Mouse (Mus musculus) kidney, adult 8-10 months (tissue): ENCODE measurements around the gene Tesc.

ENCODE experiments used
- DNase-seq, 2 experiments: peaks; one replicate each; pipeline ENCODE4 v3.0.0; 2022

Tesc gene

GRCm38 (mm10) chr5:118027698-118028190 is at the start of gene Tesc:
Gene Tesc (plus strand): TSS chr5:118027743.
- DNase-seq = no peak

GRCm38 (mm10) chr5:117978159-117978697 is 49.3 kb upstream of the Tesc start:
- no peak for DNase-seq

- no peak for DNase-seq
Measured at GRCm38 (mm10) chr5:117979082-117979481, 48.5 kb upstream of the Tesc start.

GRCm38 (mm10) chr5:117980921-117981320 is 46.6 kb upstream of the Tesc start:
- DNase-seq = no peak

GRCm38 (mm10) chr5:117981943-117982342 is 45.6 kb upstream of the Tesc start:
- DNase-seq = no peak

GRCm38 (mm10) chr5:117986327-117986726 is 41.2 kb upstream of the Tesc start:
- peak; percentile 85 for DNase-seq

- DNase-seq = no peak
Measured at GRCm38 (mm10) chr5:117987891-117988290, 39.7 kb upstream of the Tesc start.

DNA sequence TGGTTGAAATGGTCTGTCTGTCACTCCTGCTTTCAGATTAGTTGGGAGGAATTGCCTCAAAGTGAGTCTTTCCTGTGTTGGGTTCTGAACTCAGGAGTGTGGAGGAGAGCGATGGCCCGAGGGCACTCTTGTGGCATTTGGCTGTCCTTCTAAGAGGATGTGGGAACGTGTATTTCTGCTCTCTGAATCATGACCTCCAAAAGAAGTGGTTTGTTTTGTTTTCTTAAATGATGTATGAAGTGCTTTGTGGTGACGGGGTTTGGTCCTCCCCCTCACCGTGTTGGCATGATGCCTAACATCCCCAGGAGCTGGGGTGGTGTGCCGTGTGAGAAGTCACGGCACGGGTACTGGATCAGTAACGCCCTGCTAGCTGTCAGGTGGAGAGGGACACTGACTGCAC is 39.2 kb upstream of the Tesc start:
- no peak for DNase-seq

GRCm38 (mm10) chr5:117989773-117990172 is 37.8 kb upstream of the Tesc start:
- DNase-seq = peak; percentile 66

DNA sequence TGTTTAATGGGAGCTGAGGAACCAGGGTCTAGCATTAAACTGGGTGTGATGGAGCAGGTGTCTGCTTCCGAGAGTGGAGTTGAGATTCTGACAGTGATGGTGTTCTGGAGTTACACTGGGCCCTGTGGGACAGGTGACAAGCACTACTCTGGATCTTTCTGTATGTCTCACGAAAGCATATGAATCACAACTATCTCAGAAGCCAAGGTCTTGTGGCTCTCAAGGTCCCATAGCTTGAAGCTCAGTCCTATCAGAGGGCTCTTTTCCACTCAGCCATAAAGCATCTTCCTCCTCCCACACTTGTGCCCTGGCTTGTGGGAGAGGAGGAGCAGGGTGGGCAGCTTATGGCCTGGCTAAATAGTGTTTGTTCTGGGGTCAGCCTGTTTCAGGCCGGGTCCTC is 36.6 kb upstream of the Tesc start:
- DNase-seq = no peak

DNA sequence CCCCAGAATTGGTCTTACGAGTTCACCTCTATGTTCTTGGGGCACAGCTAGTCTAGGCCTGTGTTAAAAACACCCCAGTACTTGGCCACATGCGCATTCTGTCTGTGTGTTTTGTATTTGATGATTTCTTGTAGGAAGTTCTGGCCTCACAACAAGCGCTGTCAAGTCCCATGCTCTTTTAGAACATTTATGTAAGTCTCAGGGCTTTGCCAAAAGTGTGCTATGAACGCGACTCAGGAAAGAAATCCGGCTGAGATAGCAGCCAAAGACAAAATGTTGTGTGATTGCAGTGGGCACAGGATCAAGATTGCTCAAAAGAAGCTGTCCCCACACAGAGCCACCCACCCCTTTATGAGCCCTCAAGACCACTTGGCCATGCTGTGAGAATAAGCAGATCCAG is 34.0 kb upstream of the Tesc start:
- DNase-seq = no peak

DNA sequence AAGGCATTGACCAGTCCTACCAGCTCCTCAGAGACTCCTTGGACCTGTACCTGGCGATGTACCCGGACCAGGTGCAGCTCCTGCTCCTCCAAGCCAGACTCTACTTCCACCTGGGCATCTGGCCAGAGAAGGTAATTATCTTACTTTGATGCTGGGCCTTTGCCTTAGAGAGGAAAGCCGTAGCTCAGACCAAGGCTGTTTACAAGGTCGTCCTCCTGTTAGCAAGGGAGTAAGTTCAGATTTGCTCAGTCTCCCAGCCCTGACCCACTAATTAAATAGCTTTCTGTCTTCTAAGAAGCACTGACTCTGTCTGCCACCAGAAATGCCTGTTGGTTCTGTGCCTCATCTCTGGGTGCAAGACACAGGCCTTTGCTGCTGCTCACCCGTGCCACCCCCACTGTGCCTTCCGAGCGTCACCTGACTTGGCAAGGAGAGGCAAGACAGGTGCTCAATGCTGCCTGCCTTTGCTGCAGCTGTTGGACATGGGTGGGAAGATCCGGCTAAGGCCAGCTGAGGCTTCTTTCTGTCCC is 32.1 kb upstream of the Tesc start:
- peak; percentile 62 to 76 for DNase-seq

- DNase-seq = no peak
Measured at GRCm38 (mm10) chr5:117995911-117996310, 31.6 kb upstream of the Tesc start.

DNA sequence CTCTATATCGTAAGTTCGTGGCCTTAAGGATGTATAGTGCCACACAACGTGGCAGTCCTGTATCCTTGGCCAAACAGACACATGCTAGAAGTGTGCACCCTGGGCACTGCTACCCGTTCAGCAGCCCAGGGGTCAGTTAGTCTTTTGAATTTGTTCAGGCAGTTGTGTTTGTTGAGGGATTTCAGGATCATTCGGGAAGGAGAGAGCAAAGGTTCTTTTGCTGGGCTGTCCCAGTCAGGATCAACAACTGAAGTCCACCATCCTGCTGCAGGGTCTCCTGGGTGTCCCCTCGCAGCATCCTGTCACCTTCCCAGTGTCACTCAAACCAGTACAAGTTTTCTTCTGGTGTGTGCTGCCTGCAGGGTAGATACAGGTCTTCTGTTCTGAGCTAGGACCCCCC is 31.0 kb upstream of the Tesc start:
- no peak for DNase-seq

- DNase-seq = peak; percentile 61 to 72
Measured at GRCm38 (mm10) chr5:117997434-117997970, 30.0 kb upstream of the Tesc start.

- no peak for DNase-seq
Measured at GRCm38 (mm10) chr5:117999061-117999460, 28.5 kb upstream of the Tesc start.

DNA sequence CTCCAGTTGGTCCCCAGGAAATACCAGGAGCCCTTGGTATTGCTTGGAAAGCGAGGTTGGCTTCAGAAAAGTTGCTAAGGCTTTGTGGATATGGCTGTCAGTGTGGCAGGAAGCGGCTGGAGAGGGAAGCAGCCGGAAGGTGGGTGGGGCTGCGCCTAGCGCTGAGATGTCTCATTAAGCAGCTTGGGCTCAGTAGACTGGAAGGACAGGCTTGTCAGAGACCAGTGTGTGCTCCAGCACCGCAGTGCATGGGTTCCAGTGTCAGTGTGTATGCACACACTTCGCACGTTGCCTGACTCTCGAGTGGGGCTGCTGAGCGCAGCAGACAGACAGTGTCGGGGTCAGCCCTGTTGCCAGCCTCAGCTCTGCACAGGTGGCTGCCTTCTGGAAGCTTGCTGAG is 28.0 kb upstream of the Tesc start:
- no peak for DNase-seq

GRCm38 (mm10) chr5:118002059-118002458 is 25.5 kb upstream of the Tesc start:
- peak in 1 of 2 experiments; percentile 78 for DNase-seq

DNA sequence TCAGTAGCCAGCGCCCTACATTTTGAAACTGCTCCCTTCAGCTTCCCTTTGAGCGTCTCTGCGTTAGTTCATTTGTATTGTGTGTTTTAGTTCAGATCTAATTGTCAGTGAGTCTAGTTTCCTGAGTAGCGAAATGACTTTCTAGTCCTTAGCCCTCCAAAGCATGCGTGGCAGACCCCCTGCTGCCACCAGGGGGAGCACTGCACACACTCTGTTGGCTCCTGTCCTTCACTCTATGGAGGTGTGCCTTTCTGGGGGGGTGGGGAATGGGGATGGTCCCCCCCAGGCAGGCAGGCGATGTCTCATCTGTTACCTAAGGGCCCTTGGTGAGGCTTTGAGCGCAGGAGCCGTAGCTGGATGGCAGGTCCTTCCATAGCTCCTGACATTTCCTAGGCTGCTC is 22.9 kb upstream of the Tesc start:
- DNase-seq = peak in 1 of 2 experiments; percentile 60

DNA sequence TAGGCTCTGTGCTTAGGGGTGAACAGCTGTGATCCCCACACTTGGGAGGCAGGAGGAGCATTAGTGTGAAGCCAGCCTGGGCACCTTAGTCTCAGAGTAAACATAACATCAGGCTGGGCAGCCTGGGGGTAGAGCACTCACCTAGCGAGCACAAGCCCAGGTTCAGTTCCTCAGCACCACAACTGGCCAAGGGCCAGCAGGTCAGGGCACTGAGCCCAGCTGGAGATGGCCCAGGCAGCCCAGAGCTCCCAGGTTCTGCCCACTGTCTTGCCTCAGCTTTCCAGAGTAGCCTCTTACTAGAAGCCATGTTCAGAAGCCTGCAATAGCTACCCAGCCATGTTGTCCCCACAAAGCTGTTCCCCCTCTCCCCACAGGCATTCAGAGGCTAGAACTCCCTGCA is 21.8 kb upstream of the Tesc start:
- DNase-seq = peak; percentile 48 to 66

DNA sequence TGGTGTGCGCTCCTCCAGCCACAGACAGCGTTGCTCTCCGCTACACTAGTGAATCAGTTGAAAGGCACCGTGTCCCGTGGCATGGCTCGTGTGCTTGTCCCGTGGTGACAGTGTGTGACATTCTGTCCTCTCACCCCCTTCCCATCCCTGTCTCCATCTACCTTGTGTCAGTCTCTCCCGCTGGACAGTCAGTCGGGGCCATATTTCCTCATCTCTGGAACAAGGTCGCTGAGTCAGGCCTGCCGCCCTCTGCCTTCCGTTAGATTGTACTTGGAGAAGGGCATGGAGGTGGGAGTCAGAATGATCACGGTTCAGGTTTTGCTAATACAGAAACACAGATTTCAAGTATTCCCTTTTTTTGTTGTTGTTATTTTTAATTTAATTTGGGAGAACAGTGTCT is 19.2 kb upstream of the Tesc start:
- DNase-seq = no peak

DNA sequence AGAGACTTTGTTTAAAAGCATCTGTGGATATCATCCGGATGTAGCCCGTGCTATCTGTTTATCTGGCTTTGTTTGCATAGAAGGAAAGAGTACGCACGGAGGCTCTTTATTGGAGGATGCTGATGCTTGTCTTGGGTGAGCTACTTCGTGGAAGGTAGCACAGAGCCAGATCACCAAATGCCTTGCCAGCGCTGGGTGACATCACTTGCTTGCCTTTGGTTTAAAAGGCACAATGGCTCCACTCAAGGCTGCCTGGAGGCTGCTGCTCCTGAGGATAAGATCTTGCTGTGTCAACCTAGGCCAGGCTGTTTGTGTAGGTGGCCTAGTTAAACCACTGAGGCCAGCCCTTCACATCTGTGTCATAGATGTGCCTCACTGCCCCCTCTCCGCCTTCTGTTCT is 16.7 kb upstream of the Tesc start:
- DNase-seq = no peak

DNA sequence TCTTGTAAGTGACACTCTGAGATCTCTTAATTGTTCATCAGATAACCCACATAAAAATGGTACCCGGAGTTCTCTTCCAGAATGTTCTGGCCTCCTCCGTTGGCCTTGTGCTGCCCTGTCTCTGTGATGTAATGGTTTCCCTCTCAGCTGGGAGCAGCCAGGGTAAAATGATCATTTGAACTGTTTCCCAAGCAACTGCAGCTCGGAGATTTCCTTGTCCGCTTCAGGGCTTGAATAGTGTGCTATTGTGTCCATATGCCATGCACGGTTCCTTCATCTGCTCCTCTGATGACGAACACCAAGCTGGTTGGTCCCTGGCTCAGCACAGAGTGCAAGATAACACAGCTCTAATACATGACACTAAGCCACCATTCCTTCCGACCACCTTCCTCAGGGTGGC is 15.7 kb upstream of the Tesc start:
- no peak for DNase-seq

DNA sequence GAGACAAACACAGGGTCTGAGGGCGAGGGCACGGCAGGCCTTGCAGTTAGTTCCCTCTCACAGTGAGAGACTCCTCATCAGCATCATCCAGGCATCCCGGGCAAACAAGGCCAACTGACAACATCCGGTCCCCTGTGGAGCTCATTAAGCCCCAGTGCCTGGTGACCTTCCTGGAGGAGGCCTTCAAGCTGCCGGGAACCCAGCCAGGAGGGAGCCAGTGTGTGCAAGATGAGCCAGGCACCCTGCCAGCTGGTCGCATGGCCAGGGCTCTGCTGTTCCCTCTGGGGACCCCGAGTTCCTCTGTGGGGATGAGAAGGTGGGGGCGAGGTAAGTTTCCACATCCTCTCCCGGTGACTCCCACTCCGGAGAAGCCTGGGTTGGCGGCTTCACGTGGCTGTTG is 12.5 kb upstream of the Tesc start:
- DNase-seq = peak; percentile 79 to 85

DNA sequence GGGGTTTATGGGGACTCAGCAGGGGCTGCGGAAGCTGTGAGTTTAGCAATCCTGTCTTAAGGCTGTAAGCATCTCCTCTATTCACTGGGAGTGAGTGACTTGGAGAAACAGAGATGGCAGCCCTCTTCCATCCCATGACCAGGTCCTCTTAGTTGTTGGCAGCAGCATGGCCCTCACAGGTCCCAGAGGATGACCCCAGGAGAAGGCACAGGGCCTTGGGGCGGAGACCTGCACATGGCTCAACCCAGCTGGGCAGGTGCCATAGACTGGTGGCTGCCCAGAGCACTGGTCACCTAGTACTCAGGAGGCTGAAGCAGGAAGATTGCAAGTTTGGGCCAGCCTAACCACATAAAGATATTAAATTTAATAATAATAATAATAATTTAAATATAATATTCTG is 11.9 kb upstream of the Tesc start:
- DNase-seq = no peak
